In genomic region chr6:30676506-30676905, GRCm38 (mm10) we compare ENCODE assay signal across 24 mouse cellular contexts. TPM values are rescaled to one million over a fixed set of nuclear protein-coding genes. Genes with fewer than 3 reads are reported as not detected.
A peak's percentile ranks its signal among the peaks of the same experiment; 100 is the strongest.
DNase-seq lines count a peak whose midpoint lies in the region; ATAC-seq and TF ChIP-seq lines count a peak whose summit lies in the region.
"Had no signal": no experiment of that assay in that cellular context is flagged by ENCODE, and none has a peak within 500 bp of the region (broad histone marks: within the 10 kb centered on the region; RNA-seq: fewer than 3 reads in every experiment).

No protein-coding gene starts in this region.

- no peak overlapping the region for H3K4me2 ChIP-seq in hindbrain, embryonic 12.5 days (replicated peaks)
- H3K4me2 ChIP-seq in hindbrain, postnatal 0 days (ENCODE audit: low read depth, low read length) = no peak overlapping the region
- H3K4me2 ChIP-seq in embryonic facial prominence, embryonic 15.5 days (replicated peaks) = no peak overlapping the region
- no peak overlapping the region for H3K4me2 ChIP-seq in limb, embryonic 15.5 days
- H3K4me2 ChIP-seq: lung, embryonic 14.5 days; midbrain, embryonic 11.5 days; neural tube, embryonic 12.5 days had no signal

- DNase-seq in hindbrain, postnatal 0 days (ENCODE audit: low spot score) = no peak
- DNase-seq in c-Kit-positive CD71-positive TER-119-positive erythroid progenitor cells, embryonic 14.5 days (ENCODE audit: low spot score) = peak; percentile 15
- no peak for DNase-seq in layer of hippocampus, adult 9-10 months (ENCODE audit: low spot score)
- DNase-seq in right cerebral cortex, adult 2 months (ENCODE audit: low spot score in 2 of 2) = no peak
- DNase-seq in thymus, postnatal 25 days = no peak
- DNase-seq: B cell, adult 2 months; cerebellum, adult 9-11 months; heart, postnatal 36 days; kidney, adult 18-20 months; kidney, postnatal 10 days; lung, embryonic 14.5 days; lung, postnatal 36 days; right cerebral cortex, adult 18-20 months had no signal

- whole genome bisulfite sequencing in hindbrain, embryonic 12.5 days = 88% methylated on average over 6 of the region's 6 CpGs
- 81% methylated on average over 6 of the region's 6 CpGs for WGBS in hindbrain, postnatal 0 days
- WGBS in embryonic facial prominence, embryonic 15.5 days = 55% methylated on average over 6 of the region's 6 CpGs
- WGBS in limb, embryonic 15.5 days = 63% methylated on average over 6 of the region's 6 CpGs

- H3K27me3 ChIP-seq in hindbrain, embryonic 12.5 days = no peaks in the 10 kb centered on the region
- H3K27me3 ChIP-seq in hindbrain, postnatal 0 days (ENCODE audit: insufficient read depth, low read length) = no peaks in the 10 kb centered on the region
- no peaks in the 10 kb centered on the region for H3K27me3 ChIP-seq in embryonic facial prominence, embryonic 15.5 days
- H3K27me3 ChIP-seq in limb, embryonic 15.5 days = no peaks in the 10 kb centered on the region
- H3K27me3 ChIP-seq: neural tube, embryonic 12.5 days had no signal

- H3K36me3 ChIP-seq in hindbrain, embryonic 12.5 days = no peaks in the 10 kb centered on the region
- no peaks in the 10 kb centered on the region for H3K36me3 ChIP-seq in hindbrain, postnatal 0 days (ENCODE audit: insufficient read depth, low read length)
- H3K36me3 ChIP-seq in embryonic facial prominence, embryonic 15.5 days = no peaks in the 10 kb centered on the region
- H3K36me3 ChIP-seq in limb, embryonic 15.5 days = no peaks in the 10 kb centered on the region
- H3K36me3 ChIP-seq: neural tube, embryonic 12.5 days had no signal

- 0 out of 2 replicates have a peak overlapping the region, but pooled peaks have one; percentile 52 for H3K27ac ChIP-seq in hindbrain, embryonic 12.5 days
- H3K27ac ChIP-seq in hindbrain, postnatal 0 days = no peak overlapping the region
- peak overlapping the region; percentile 97 for H3K27ac ChIP-seq in embryonic facial prominence, embryonic 15.5 days (replicated peaks)
- peak overlapping the region; percentile 98 for H3K27ac ChIP-seq in limb, embryonic 15.5 days
- H3K27ac ChIP-seq: neural tube, embryonic 12.5 days had no signal

- H3K9me3 ChIP-seq in hindbrain, embryonic 12.5 days (replicated peaks) = no peaks in the 10 kb centered on the region
- no peaks in the 10 kb centered on the region for H3K9me3 ChIP-seq in hindbrain, postnatal 0 days (ENCODE audit: low read length)
- H3K9me3 ChIP-seq in embryonic facial prominence, embryonic 15.5 days (replicated peaks) = no peaks in the 10 kb centered on the region
- no peaks in the 10 kb centered on the region for H3K9me3 ChIP-seq in limb, embryonic 15.5 days
- H3K9me3 ChIP-seq: neural tube, embryonic 12.5 days had no signal

- no peak overlapping the region for H3K9ac ChIP-seq in hindbrain, embryonic 12.5 days
- no peak overlapping the region for H3K9ac ChIP-seq in hindbrain, postnatal 0 days (replicated peaks; ENCODE audit: low read length)
- no peak overlapping the region for H3K9ac ChIP-seq in embryonic facial prominence, embryonic 15.5 days
- no peak overlapping the region for H3K9ac ChIP-seq in limb, embryonic 15.5 days
- H3K9ac ChIP-seq: neural tube, embryonic 12.5 days had no signal

- H3K4me1 ChIP-seq in hindbrain, embryonic 12.5 days = peaks cover 46% of the 10 kb centered on the region
- H3K4me1 ChIP-seq in hindbrain, postnatal 0 days (ENCODE audit: insufficient read depth, low read length) = peaks cover 28% of the 10 kb centered on the region
- H3K4me1 ChIP-seq in embryonic facial prominence, embryonic 15.5 days = peaks cover 61% of the 10 kb centered on the region
- peaks cover 57% of the 10 kb centered on the region for H3K4me1 ChIP-seq in limb, embryonic 15.5 days

- no peak for ATAC-seq in hindbrain, embryonic 12.5 days (ENCODE audit: low FRiP score)
- no peak for ATAC-seq in hindbrain, postnatal 0 days
- no peak for ATAC-seq in embryonic facial prominence, embryonic 15.5 days (ENCODE audit: insufficient number of reproducible peaks, low FRiP score, low TSS enrichment, low read depth)
- ATAC-seq in limb, embryonic 15.5 days (ENCODE audit: insufficient number of reproducible peaks, low FRiP score, low TSS enrichment, low read depth) = no peak
- ATAC-seq: forebrain, embryonic 16.5 days had no signal

- no peak for TF ChIP-seq CTCF in hindbrain, postnatal 0 days (IDR thresholded peaks at IDR 0.05; ENCODE audit: low read depth)

- H3K4me3 ChIP-seq in hindbrain, embryonic 12.5 days = no peak overlapping the region
- no peak overlapping the region for H3K4me3 ChIP-seq in hindbrain, postnatal 0 days (ENCODE audit: low read length)
- no peak overlapping the region for H3K4me3 ChIP-seq in embryonic facial prominence, embryonic 15.5 days (replicated peaks)
- no peak overlapping the region for H3K4me3 ChIP-seq in limb, embryonic 15.5 days
- H3K4me3 ChIP-seq: neural tube, embryonic 12.5 days had no signal

RNA-seq across cellular contexts. Expression of gene Cep41, which starts 17.0 kb away (rescaled TPM):
- 20.5 and 21.9 TPM in 2 replicates for polyA plus RNA-seq in hindbrain, embryonic 12.5 days (2016; fragmentation: Nextera tagmentation; extraction: Ambion mirVana)
- 6.1 and 9.8 TPM in 2 replicates for total RNA-seq in hindbrain, postnatal 0 days (2014; rRNA removed)
- 8.2 TPM in 2 replicates for polyA plus RNA-seq in hindbrain, postnatal 0 days (2015; fragmentation: Nextera tagmentation; extraction: Ambion mirVana)
- polyA plus RNA-seq in embryonic facial prominence, embryonic 15.5 days (2015; fragmentation: Nextera tagmentation; extraction: Ambion mirVana) = 30.9 and 33.1 TPM in 2 replicates
- polyA plus RNA-seq in limb, embryonic 15.5 days (2015; fragmentation: Nextera tagmentation; extraction: Ambion mirVana) = 28.6 and 46.4 TPM in 2 replicates

RNA-seq across cellular contexts. Expression of gene Cpa1, which starts 37.5 kb away (rescaled TPM):
- 0.30 and 0.34 TPM in 2 replicates for polyA plus RNA-seq in hindbrain, embryonic 12.5 days (2016; fragmentation: Nextera tagmentation; extraction: Ambion mirVana)
- total RNA-seq in hindbrain, postnatal 0 days (2014; rRNA removed) = 0.68 and 0.84 TPM in 2 replicates
- polyA plus RNA-seq in hindbrain, postnatal 0 days (2015; fragmentation: Nextera tagmentation; extraction: Ambion mirVana) = 0.40 and 0.68 TPM in 2 replicates
- polyA plus RNA-seq in embryonic facial prominence, embryonic 15.5 days (2015; fragmentation: Nextera tagmentation; extraction: Ambion mirVana) = 0.98 and 1.2 TPM in 2 replicates
- 1.7 and 1.9 TPM in 2 replicates for polyA plus RNA-seq in limb, embryonic 15.5 days (2015; fragmentation: Nextera tagmentation; extraction: Ambion mirVana)
- total RNA-seq: gastrocnemius, adult 18-20 months; layer of hippocampus, adult 18-20 months; left cerebral cortex, adult 18-20 months; left cerebral cortex, postnatal 36 days had no signal
- polyA plus RNA-seq: cortical plate, adult 2 months had no signal

RNA-seq across cellular contexts. Expression of gene Mest, which starts 46.8 kb away (rescaled TPM):
- polyA plus RNA-seq in hindbrain, embryonic 12.5 days (2016; fragmentation: Nextera tagmentation; extraction: Ambion mirVana) = 763 and 927 TPM in 2 replicates
- total RNA-seq in hindbrain, postnatal 0 days (2014; rRNA removed) = 237 and 326 TPM in 2 replicates
- 152 and 154 TPM in 2 replicates for polyA plus RNA-seq in hindbrain, postnatal 0 days (2015; fragmentation: Nextera tagmentation; extraction: Ambion mirVana)
- 1,312 and 1,376 TPM in 2 replicates for polyA plus RNA-seq in embryonic facial prominence, embryonic 15.5 days (2015; fragmentation: Nextera tagmentation; extraction: Ambion mirVana)
- polyA plus RNA-seq in limb, embryonic 15.5 days (2015; fragmentation: Nextera tagmentation; extraction: Ambion mirVana) = 1,721 and 1,971 TPM in 2 replicates
